Mouse (Mus musculus) hematopoietic multipotent progenitor cell, adult 10-12 weeks (in vitro differentiated cells): ENCODE measurements around the gene Zc3h6. TPM values are rescaled to one million over a fixed set of nuclear protein-coding genes. Genes with fewer than 3 reads are reported as not detected.

Experiments
- polyA plus RNA-seq: library from polyadenylated mRNA; stranded (reverse); fragments of >175 nt; gene quantifications from 2 replicates; pipeline ENCODE4 v1.2.3, GENCODE M21; 2012; ENCODE audit warnings: low replicate concordance

Gene Zc3h6
- polyA plus RNA-seq: 10.7 and 33.4 TPM in 2 replicates

GRCm38 (mm10) chr2:128966641-128967580 lies at the start of gene Zc3h6:
Zc3h6 (plus strand) TSS chr2:128967402.

GRCm38 (mm10) chr2:128943538-128944528 lies 23.4 kb upstream of the Zc3h6 start, which contains the start of gene Zc3h8:
Zc3h8 (minus strand) TSS chr2:128944077.

GRCm38 (mm10) chr2:128967661-128968441 lies 649 bp downstream of the Zc3h6 start, which contains the start of gene Gm10762:
Gm10762 (minus strand) TSS chr2:128967725.

GRCm38 (mm10) chr2:129047811-129048210 lies 80.6 kb downstream of the Zc3h6 start, which contains the start of gene Vinac1:
Vinac1 (minus strand) TSS chr2:129048172.

GRCm38 (mm10) chr2:129065437-129066282 lies 98.5 kb downstream of the Zc3h6 start, which contains the start of gene Ttl:
Ttl (plus strand) TSS chr2:129065942.

Other genes with a start within 250 kb of the Zc3h6 start
- gene Tmem87b, start 149.3 kb upstream of the Zc3h6 start, polyA plus RNA-seq: 4.8 and 6.4 TPM in 2 replicates
- gene Fbln7, start 104.4 kb upstream of the Zc3h6 start, polyA plus RNA-seq: not detected in 2 replicates
- gene Zc3h8, start 23.3 kb upstream of the Zc3h6 start, polyA plus RNA-seq: 0.26 TPM in 1 of 2 replicates, not detected in the other
- 4.3 and 5.3 TPM in 2 replicates for gene Gm10762, start 323 bp downstream of the Zc3h6 start, polyA plus RNA-seq
- not detected in 2 replicates for gene Vinac1, start 80.8 kb downstream of the Zc3h6 start, polyA plus RNA-seq
- gene Ttl, start 98.5 kb downstream of the Zc3h6 start, polyA plus RNA-seq: 1.7 and 2.0 TPM in 2 replicates
- 6.7 and 10.6 TPM in 2 replicates for gene Polr1b, start 133.6 kb downstream of the Zc3h6 start, polyA plus RNA-seq
- 2.3 and 17.5 TPM in 2 replicates for gene Chchd5, start 162.3 kb downstream of the Zc3h6 start, polyA plus RNA-seq
- gene Slc20a1, start 231.4 kb downstream of the Zc3h6 start, polyA plus RNA-seq: 32.1 and 36.1 TPM in 2 replicates